Mouse (Mus musculus): Measurements from ENCODE around the gene Acsf3.

The Acsf3 gene

GRCm38 (mm10) chr8:122775285-122776155, at the start of gene Acsf3:
TSS of gene Acsf3 (plus strand) at chr8:122775486.
- peak; percentile 45 for DNase-seq (ENCODE audit: low read depth)

- DNase-seq (ENCODE audit: low read depth): no peak
These were observed 48.5 kb upstream of the Acsf3 start for GRCm38 (mm10) chr8:122726789-122727188.

- DNase-seq (ENCODE audit: low read depth): no peak
These were observed 47.9 kb upstream of the Acsf3 start for GRCm38 (mm10) chr8:122727412-122727811.

- no peak for DNase-seq (ENCODE audit: low read depth)
These were observed 46.7 kb upstream of the Acsf3 start for GRCm38 (mm10) chr8:122728630-122729029.

- no peak for DNase-seq (ENCODE audit: low read depth)
These were observed 40.2 kb upstream of the Acsf3 start for GRCm38 (mm10) chr8:122735110-122735509.

- DNase-seq (ENCODE audit: low read depth): no peak
These were observed 39.5 kb upstream of the Acsf3 start for GRCm38 (mm10) chr8:122735542-122736473.

GRCm38 (mm10) chr8:122736623-122737022, 38.7 kb upstream of the Acsf3 start:
- DNase-seq (ENCODE audit: low read depth): no peak

GRCm38 (mm10) chr8:122737071-122737470, 38.2 kb upstream of the Acsf3 start:
- no peak for DNase-seq (ENCODE audit: low read depth)

GRCm38 (mm10) chr8:122737886-122738285, 37.4 kb upstream of the Acsf3 start:
- no peak for DNase-seq (ENCODE audit: low read depth)

GRCm38 (mm10) chr8:122739102-122739725, 36.1 kb upstream of the Acsf3 start:
- DNase-seq (ENCODE audit: low read depth): peak; percentile 53

GRCm38 (mm10) chr8:122742471-122742870, 32.8 kb upstream of the Acsf3 start:
- no peak for DNase-seq (ENCODE audit: low read depth)

- no peak for DNase-seq (ENCODE audit: low read depth)
These were observed 30.1 kb upstream of the Acsf3 start for GRCm38 (mm10) chr8:122745022-122745749.

- DNase-seq (ENCODE audit: low read depth): no peak
These were observed 29.5 kb upstream of the Acsf3 start for GRCm38 (mm10) chr8:122745750-122746275.

GRCm38 (mm10) chr8:122746439-122746838, 28.8 kb upstream of the Acsf3 start:
- DNase-seq (ENCODE audit: low read depth): no peak

GRCm38 (mm10) chr8:122747825-122748224, 27.5 kb upstream of the Acsf3 start:
- DNase-seq (ENCODE audit: low read depth): no peak

GRCm38 (mm10) chr8:122749333-122749958, 25.8 kb upstream of the Acsf3 start:
- no peak for DNase-seq (ENCODE audit: low read depth)

GRCm38 (mm10) chr8:122751342-122751741, 23.9 kb upstream of the Acsf3 start:
- DNase-seq (ENCODE audit: low read depth): no peak

- DNase-seq (ENCODE audit: low read depth): no peak
These were observed 23.1 kb upstream of the Acsf3 start for GRCm38 (mm10) chr8:122752111-122752721.

GRCm38 (mm10) chr8:122758597-122758996, 16.7 kb upstream of the Acsf3 start:
- no peak for DNase-seq (ENCODE audit: low read depth)

GRCm38 (mm10) chr8:122760116-122760515, 15.2 kb upstream of the Acsf3 start:
- no peak for DNase-seq (ENCODE audit: low read depth)
